Mouse (Mus musculus) layer of hippocampus, adult 9-10 months (tissue): ENCODE measurements around the gene Rundc1.
"Not testable (repeated sequence)": the region's sequence is repeated elsewhere in the genome, so short reads cannot be mapped to it uniquely, and the experiment has no call there.

Source experiments
- DNase-seq: peaks from one replicate; pipeline ENCODE4 v3.0.0; 2022; ENCODE audit warnings: low spot score

The Rundc1 gene

DNA sequence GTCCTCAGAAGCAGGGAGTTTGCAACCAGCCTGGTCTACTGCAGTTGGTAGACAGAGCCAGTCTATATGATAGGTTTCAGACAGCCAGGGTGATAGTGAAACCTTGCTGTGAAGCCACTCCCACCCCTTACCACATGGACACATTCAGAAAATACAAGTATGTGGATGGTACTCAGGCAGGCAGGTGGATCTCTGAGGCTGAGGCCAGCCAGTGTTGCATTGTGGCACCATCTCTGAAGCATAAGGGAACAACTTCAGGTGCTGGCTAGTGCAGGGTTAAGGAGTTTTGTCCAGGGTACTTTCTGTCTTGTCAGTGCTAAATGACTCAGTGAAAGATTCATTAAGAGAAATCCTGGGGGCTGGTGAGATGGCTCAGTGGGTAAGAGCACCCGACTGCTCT is 21.4 kb downstream of the Rundc1 start:
- no peak for DNase-seq

DNA sequence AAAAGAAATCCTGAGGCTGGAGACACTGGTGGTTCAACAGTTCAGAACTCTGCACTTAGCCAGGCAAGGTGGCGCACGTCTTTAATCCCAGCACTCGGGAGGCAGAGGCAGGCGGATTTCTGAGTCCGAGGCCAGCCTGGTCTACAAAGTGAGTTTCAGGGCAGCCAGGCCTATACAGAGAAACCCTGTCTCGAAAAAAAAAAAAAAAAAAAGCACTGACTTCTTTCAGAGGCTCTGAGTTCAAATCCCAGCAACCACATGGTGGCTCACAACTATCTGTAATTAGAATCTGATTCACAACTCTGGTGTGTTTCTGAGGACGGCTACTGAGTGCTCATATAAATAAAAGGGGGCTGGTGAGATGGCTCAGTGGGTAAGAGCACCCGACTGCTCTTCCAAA is 22.0 kb downstream of the Rundc1 start:
- not testable (repeated sequence) for DNase-seq

- DNase-seq, result no peak
Observed at GRCm38 (mm10) chr11:101447786-101448185, 22.9 kb downstream of the Rundc1 start.

- DNase-seq, result no peak
Observed at GRCm38 (mm10) chr11:101448274-101448746, 23.4 kb downstream of the Rundc1 start, which contains the start of gene Ifi35. Ifi35 (plus strand) TSS chr11:101448407.

DNA sequence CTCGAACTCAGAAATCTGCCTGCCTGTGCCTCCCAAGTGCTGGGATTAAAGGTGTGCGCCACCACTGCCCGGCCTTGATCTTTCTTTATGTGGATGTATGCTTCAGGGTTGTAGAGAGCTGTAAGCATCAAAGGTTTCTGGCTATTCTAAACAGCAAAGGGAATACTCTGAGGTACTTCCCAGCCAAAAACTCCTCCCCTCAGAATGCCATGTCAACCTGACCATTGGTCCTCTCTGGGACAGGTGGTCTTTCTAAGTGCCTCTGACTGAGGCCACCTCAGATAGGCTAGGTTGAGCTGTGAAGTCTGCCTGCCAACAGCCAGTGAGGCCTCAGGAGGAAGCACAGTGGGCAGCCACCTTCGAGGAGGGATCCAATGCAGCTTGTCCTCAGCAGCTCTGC is 24.0 kb downstream of the Rundc1 start:
- DNase-seq, result no peak

DNA sequence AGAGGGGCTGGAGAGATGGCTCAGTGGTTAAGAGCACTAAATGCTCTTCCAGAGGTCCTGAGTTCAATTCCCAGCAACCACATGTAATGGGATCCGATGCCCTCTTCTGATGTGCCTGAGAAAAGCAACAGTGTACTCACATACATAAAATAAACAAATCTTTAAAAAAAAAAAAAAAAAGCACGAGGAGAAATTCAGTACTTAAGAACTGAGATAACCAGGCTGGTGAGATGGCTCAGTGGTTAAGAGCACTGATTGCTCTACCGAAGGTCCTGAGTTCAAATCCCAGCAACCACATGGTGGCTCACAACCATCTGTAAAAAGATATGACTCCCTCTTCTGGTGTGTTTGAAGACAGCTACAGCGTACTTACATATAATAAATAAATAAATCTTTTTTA is 24.7 kb downstream of the Rundc1 start:
- not testable (repeated sequence) for DNase-seq

GRCm38 (mm10) chr11:101450394-101450793 is 25.5 kb downstream of the Rundc1 start:
- no peak for DNase-seq

GRCm38 (mm10) chr11:101451536-101451935 is 26.7 kb downstream of the Rundc1 start:
- DNase-seq, result no peak

DNA sequence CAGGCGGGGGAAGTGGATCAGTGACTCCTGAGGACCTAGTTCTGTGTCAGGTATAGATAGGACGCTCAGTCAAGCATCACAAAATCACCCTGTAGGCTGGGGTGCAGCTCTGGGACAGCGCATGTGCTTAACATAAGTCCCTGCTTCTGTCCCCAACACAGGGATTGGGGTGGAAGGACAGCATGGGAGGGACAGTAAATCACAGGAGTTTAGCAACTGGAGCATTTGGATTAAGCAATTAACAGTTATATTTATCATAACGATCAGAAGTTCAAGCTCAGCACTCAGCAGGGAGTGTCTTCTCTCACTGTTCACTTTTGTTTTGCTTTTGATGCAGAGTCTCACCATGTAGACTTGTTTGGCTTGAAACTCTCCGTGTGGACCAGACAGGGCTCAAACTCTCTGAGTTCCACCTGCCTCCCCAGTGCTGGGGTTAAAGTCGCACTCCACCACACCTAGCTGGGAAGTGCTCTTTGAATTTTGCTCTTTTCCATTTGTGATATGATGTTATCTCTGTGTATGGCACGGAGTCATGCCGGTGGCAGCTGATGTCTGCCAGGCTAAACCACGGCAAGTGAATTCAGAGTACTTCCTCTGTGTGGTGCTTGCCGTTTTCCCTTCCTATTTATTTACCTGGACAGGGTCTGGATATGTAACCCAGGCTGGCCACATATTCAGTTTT is 27.3 kb downstream of the Rundc1 start:
- no peak for DNase-seq

- DNase-seq, result no peak
Observed at GRCm38 (mm10) chr11:101454702-101455101, 29.8 kb downstream of the Rundc1 start.

GRCm38 (mm10) chr11:101455627-101456026 is 30.7 kb downstream of the Rundc1 start:
- no peak for DNase-seq

DNA sequence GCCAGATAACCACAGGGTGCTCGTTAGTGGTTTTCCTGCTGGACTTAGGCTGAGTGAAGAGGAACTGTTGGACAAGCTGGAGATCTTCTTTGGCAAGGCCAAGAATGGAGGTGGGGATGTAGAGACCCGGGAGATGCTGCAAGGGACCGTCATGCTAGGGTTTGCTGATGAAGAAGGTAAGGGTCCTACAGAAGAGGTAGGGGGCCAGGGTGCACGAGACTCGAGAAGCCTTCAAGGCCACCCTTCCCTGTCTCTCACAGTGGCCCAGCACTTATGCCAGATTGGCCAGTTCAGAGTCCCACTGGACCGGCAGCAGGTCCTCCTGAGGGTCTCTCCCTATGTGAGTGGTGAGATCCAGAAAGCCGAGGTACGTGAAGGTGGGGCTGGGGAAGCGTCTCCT is 32.7 kb downstream of the Rundc1 start:
- no peak for DNase-seq

GRCm38 (mm10) chr11:101458217-101458616 is 33.3 kb downstream of the Rundc1 start:
- no peak for DNase-seq

DNA sequence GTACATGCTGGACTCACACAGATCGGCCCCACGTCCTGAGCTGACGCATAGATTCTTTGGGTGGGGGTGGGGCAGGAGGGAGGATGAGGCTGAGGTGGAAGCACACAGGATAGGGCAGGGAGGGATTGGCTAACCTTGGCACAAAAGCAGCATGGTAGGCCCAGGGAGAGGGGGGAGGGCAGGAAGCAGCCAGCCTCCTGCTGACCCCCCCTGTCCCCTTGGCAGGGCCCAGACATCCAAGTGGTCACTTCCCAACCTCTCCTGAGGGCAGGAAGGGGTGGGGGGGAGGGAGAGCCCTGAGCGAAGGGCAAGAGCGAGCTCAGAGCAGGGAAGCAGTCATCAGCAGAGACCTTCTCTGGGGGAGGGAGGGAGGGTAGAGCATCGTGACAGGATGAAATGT is 34.8 kb downstream of the Rundc1 start:
- no peak for DNase-seq

DNA sequence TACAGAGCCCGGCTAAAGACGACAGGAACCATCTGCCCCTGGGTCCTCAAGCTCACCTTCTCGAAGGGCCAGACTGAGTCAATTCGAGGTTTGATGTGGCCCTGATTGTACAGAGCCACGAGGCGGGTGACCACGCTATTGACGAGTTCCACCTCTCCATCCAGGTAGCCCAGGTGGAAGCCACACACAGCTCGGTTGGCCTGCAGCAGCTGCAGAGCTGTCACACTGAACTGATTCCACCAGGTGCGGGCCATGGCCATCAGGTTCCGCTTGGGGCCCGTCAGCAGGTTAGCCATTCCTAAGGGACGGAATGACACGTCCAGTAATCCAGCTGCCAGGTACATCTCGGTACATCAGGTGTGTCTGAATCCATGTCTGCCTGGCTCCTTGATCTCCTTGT is 35.4 kb downstream of the Rundc1 start:
- DNase-seq, result no peak

- DNase-seq, result no peak
Observed at GRCm38 (mm10) chr11:101462141-101462540, 37.3 kb downstream of the Rundc1 start.

DNA sequence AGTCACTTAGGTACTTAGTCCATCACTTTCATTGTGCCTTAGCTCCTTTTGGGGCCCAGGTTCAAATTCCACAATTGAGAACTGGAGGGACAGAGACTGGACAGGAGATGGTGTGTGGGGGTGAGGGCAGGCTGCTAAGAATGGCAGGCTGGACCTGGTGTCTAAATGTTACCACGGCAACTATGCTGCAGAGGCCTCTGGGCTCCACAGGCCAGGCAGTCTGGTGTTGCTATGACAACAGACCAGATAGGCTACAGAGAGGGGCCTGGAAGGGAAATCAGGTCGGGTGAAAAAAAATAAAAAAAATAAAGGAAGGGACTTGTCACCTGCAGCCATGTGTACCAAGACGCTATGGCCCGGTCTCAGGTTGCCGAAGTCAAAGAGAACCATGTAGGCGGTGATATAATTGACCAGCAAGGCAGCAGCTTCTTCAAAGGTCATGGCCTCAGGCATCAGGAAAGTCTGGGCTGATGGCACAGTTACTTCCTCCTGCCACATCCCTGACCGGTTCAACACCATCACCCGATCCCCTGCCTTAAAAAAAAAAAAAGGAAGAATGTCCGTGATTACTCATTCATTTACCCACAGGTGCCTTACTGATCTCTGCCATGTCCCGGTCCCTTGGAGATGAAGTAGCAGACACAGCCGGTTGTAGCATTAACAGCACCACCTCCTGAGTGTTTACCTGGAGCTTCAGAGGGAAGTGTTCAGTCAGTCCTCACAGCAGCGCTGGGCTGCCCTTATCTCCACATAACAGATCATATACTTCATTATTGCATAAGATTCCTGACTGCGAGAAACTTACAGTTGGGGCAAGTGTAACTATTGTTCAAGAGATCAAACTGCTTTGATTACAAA is 37.9 kb downstream of the Rundc1 start:
- DNase-seq, result no peak

GRCm38 (mm10) chr11:101464211-101465100 is 39.6 kb downstream of the Rundc1 start, which contains the start of gene Rnd2:
Rnd2 (plus strand) TSS chr11:101464999.
- no peak for DNase-seq

- DNase-seq, result no peak
Observed at GRCm38 (mm10) chr11:101465101-101465868, 40.4 kb downstream of the Rundc1 start.

GRCm38 (mm10) chr11:101465869-101466551 is 41.1 kb downstream of the Rundc1 start, which contains the start of gene Vat1:
Vat1 (minus strand) TSS chr11:101466230.
- DNase-seq, result no peak

DNA sequence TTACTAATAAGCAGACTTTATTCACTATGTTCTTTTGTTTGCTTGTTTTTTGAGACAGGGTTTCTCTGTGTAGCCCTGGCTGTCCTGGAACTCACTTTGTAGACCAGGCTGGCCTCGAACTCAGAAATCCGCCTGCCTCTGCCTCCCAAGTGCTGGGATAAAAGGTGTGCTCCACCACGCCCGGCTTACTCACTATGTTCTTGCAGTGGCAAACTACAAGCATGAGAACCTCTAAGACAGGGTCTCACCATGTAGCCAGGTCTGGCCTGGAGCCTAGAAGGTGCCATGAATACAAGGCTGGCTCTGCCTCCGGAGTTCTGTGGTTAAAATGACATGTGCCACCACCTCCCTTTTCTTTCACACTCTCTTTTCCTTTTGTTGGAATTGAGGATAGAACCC is 41.7 kb downstream of the Rundc1 start:
- not testable (repeated sequence) for DNase-seq
